11 mouse cellular contexts compared by ENCODE assay signal in the genomic region with DNA sequence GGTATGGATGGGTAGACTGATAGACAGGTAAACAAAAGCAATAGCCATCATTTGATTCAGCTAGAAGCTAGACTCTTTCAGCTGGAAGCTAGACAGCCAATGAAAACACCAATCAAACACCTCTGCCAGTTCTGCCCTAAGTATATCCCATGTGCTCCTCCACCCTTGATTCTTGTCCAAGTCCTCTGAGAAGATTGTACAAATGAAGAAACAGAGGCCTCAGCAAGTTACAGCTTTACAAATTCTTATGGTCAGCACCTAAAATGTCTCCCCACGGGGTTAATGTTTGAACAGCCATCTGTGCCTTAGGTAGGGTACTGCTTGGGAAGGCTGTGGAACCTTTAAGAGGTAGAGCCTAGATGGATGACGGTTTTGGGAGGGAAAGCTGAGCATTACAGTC.
"Had no signal": no experiment of that assay in that cellular context is flagged by ENCODE, and none has a peak within 500 bp of the region (broad histone marks: within the 10 kb centered on the region; RNA-seq: fewer than 3 reads in every experiment).

No protein-coding gene starts in this region.

- H3K4me3 ChIP-seq: left cerebral cortex, adult 2 months; liver, embryonic 13.5 days had no signal

- H3K36me3 ChIP-seq: liver, embryonic 13.5 days had no signal

- H3K9me3 ChIP-seq: liver, embryonic 13.5 days had no signal

- H3K27ac ChIP-seq: left cerebral cortex, adult 2 months; liver, embryonic 13.5 days had no signal

- H3K4me2 ChIP-seq: liver, embryonic 13.5 days; midbrain, embryonic 11.5 days had no signal

- DNase-seq: layer of hippocampus, postnatal 36 days; liver, embryonic 13.5 days; lung, adult 2 months; lung, postnatal 14 days; lung, postnatal 4 days; thymus, adult 2 months; thymus, postnatal 14 days; thymus, postnatal 4 days had no signal

- ATAC-seq: intestine, postnatal 0 days had no signal

- H3K27me3 ChIP-seq: liver, embryonic 13.5 days had no signal

- H3K4me1 ChIP-seq: liver, embryonic 13.5 days had no signal

- H3K9ac ChIP-seq: liver, embryonic 13.5 days had no signal
